Mouse (Mus musculus) inflammation-experienced regulatory T-cells, adult 6 months (primary cell): Measurements from ENCODE around the gene Ckap2l. TPM values are rescaled to one million over a fixed set of nuclear protein-coding genes. Genes with fewer than 3 reads are reported as not detected.

Source experiments
- ATAC-seq: one replicate; pipeline ENCODE4 v1.8.0; 2017
- polyA plus RNA-seq, 3 experiments: library from polyadenylated mRNA; unstranded; fragments of 100-300 nt; shearing (Covaris generic); gene quantifications; one replicate each; pipeline ENCODE4 v1.2.1; 2017

The Ckap2l gene
- polyA plus RNA-seq = 10 to 100 TPM in 1 of 3 experiments, 1 to 10 TPM in 2; 3.2 to 46.2 (median 5.8) TPM

DNA sequence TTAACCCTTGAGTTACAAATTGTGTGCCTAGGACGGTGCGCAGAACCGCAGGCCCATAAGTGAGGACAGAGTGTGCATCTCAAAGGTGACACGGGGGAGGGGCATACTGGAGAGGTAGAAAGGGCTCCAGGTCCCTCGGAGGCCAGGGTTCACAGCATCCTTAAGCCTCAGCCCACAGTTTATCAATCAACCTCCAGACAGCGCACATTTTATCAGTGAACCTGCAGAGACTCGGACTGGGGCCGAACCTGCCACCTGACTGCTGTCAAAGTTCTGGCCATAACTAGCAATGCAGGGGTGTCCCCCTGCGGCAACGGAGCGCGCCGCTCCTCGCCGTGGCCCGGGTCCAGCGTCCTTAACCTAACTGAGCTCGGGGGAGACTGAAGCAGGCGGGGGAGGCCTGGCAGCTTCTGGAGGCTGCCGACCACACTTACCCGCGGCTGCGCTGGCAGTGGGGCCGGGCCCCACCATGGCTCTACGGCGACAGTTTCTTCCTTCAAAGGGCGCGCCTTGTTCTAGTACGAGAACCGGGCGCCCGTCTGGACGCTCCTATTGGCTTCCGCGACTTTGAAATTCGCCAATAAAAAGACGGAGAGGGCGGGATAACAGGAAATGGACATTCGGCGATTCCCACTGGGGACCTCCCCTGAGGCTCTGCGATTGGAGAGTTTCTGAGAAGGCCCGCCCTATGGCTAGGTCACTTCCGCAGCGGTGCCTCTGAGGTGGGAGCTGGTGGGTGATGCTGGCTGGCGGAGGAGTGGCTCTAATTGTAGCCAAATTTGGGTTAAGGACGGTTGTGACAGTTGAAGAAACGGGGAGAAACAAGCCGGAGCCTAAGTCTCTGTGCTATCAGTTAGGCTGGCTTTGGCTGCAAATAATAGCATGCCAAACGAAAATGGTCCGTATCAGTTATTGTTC is at the start of gene Ckap2l:
Gene Ckap2l (minus strand): TSS at position 542 of the 918 bp plus-strand sequence.
- peak; percentile 96 for ATAC-seq

DNA sequence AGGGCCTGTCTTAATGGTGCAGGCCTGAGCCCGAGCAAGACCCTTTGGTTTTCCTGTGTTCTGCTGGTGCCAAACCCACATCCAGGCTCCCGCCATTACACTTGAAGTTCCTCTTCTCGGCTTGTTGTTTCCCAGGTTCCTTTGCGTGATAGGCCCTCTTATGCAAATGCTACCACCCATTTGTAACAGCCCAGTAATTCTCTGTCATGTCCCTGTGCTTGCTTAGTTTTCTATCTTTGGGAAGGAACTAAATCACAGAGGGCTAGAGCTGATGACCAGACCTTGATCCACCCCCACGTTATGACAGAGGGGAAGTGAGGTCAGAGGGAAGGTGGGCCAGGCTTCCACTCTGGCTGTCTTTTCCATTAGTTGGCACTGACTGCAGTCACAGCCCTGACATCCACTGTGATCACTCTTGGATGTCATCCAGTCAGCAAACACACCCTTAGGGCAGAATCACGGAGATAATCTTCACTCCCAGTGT is 41.2 kb upstream of the Ckap2l start:
- no peak for ATAC-seq

DNA sequence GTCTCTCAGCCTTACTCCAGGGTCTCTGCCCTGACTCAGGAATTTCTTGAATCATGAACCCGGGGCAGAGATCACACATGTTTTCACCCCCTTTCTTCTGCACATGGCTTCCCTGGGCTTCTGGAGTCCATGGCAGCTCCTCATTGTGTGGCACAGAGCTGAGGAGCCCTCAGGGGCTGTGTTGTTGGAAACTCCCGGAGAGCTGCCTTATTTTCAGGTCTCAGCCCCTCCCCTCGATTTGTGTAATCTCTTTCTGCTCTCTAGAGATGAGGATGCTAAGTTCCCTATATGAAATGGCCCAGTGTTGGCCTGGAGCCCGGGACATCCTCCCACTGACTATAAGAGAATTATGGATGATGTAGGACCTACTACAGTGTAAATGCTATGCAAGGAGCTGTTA is 36.5 kb upstream of the Ckap2l start:
- ATAC-seq = no peak

DNA sequence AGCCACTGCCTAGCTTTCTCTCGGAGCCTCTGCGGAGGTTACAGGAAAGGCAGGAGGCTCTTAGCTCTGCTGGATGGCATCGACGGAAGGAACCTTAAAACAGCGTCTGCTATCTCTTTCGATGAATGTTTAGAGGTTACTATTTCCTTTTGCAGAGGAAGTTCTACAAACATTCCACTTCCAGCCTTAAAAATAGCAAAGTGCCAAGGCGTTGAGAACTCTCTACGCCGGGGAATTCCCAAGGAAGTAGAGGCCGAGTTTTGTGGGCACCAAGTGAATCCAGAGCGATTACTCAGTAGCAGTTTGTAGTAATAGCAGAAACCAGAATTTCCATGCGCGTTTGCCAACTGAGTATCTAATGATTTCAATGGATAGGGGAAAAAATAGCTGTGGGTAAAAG is 33.5 kb upstream of the Ckap2l start:
- no peak for ATAC-seq

DNA sequence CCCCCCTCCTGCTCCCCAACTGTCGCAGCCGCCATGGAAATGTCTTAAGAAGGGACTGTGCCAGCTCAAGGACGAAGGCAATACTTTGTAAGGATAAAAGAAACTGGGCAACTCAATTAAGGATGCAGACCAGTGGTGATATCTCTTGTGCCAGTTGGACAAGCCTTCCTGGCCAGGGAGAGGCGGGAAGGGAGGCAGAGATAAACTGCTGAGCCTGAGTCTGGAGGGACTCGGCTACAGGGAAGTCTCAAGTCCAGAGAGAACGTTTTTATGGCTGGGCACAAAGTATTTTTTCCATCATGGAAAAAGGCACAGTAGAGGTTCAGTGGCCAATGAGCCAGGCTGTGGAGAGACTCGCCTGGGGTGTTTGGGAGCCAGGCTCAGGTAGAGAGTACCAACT is 33.0 kb upstream of the Ckap2l start:
- ATAC-seq = no peak

DNA sequence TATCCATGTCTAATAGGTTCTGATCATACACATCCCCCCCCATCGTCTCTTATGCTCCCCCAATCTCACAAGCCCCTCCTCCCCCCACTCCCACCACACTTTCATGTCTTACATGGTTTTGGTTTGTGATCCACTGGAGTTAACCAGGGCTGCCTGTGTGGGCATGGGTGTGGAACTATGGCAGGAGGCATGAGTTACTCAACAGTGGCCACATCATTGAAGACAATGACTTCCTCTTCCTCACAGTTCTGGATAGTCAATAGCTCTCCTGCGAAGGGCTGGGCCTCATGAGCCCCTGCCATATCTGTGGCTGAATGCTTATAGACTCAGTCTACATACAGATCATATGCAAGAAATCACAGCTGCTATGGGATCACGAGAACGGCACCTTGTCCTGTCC is 31.2 kb upstream of the Ckap2l start:
- ATAC-seq = no peak

DNA sequence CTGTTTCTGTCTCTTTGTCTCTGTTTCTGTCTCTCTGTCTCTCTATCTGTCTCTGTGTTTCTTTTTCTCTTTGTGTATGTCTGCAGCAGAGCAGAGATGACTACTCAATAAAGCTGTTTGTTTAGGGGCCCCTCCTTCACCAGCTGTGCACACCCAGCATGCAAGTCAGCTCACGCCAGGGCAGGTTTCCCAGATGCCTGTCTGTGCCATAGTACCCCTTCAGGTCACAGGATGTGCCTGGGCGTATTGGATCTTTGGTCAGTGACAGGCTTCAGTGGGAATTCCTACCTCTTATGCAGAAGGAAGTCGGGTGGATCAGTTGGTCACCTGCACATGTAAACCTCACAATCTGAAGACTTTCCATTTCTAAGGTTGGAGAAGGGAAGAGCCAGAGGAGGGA is 27.2 kb upstream of the Ckap2l start:
- no peak for ATAC-seq

DNA sequence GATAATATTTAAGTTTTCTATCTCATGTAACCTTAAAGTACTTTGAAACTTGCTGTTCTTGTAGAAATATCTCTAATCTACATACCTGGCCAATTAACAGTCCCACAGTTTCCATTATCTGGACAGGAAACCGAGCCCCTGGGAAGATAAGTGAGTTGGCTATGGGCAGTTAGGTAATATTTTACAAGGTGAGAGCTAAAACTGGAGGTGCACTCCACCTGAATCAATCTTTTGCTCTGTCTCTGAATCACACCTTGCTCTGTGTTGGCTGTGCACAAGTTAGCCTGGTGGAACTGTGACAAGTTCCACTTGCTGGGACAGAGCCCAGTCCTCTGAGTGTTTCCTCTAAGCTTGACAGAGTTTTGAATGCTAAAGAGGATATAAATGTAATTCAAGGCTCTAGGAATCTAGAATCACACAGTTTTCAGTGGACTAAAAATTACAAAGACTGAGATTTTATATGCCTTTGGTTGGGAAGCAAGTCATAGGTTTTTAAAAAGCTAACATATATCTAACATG is 25.2 kb upstream of the Ckap2l start:
- ATAC-seq = no peak

DNA sequence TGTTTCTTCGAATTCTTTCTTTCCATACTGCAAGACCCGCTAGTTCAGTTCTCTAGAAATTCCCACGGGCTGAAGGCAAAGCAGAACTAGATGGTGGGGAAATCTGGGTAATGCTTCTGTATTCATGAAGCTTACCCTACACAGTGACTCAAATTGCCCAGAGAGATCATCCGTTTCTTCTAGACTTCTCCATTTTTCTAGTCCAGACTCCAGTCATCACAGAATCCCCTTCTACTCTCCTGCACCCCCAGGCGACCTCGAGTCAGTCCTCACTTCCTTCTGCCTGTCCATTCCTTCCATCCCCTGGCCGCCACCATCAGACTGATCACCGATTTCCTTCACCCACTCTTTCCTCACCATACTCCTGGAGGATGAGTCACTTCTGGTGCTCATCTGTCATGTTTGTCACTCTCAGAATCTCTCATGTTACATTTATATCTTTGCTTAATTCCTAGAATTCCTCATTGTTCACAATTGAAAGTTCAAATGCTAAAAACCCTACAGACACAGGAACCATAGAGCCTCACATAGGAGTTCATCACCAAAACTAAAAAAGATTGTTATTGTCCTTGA is 23.1 kb upstream of the Ckap2l start:
- ATAC-seq = no peak

DNA sequence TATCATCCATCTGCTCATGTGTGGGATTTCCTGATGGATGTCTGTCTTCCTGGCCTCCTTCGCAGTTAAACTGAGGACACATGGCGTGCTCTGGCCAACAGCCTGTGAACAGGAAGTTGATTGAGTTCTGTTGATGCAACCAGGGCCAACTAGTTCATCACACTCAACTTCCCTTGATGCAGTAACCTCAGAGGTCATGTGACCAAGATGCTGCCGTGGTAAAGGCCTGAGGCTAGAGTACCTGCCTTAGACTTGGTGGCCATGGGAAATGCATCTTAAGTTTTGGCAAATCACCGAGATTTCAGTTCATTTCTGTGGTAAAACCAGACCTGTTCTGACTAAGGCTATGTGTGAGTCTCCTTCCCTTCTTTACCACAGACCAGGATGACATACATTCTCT is 18.8 kb upstream of the Ckap2l start:
- peak; percentile 60 for ATAC-seq

DNA sequence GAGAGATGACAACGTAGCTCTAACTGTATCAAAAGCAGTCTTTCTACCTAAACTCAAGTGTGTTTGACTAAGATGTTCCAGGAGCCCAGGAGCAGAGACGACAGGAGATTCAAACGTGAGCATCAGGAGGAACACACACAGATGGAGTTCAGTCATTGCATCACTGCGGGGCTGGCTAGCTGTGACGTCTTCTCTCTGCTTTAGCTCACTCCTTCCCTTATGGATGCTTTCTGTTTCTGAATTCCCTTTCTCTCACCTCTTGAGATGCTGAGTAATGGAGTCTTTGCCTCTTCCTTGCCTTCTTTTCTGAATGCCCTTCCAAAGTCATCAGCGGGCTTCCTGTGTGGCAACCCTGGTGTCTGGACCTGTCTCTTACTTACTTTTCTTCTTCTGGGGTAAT is 17.9 kb upstream of the Ckap2l start:
- ATAC-seq = no peak

DNA sequence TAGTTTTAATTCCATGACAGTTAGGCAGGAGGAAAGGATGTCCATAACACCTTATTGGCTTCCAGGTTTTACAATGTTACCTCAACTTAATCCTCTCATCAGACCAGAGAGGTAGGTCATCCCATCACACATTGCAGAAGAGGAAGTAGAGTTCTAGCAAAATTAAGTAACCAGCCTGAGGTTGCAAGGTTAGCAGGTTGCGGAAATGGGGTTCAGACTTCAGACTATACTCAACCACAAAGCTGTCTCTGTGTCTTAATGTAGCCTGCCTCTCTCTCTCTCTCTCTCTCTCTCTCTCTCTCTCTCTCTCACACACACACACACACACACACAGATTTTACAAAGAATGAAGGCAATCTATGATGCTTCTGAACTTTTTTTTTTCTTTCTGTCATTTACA is 16.9 kb upstream of the Ckap2l start:
- peak; percentile 79 for ATAC-seq

DNA sequence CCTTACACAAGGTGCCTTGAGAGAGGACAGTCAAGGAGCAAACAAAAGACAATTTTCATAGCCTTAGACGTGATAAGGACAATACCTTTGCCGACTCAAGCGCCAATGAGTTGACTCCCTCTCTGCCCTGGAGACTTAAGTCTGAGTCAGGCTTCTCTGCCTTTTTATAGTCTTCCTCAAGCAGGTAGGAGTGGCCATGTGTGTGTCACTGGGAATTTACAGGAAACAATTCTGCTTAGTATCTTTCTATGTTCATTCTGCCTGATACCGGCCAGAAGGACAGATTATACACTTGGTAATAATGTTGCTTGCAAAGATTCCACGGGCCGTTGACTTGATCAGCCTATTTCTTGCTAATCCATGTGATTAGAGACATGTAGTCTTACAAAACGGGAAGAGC is 12.8 kb upstream of the Ckap2l start, which contains the start of gene Il1a:
Gene Il1a (minus strand): TSS at position 137 of the 400 bp plus-strand sequence.
- no peak for ATAC-seq

DNA sequence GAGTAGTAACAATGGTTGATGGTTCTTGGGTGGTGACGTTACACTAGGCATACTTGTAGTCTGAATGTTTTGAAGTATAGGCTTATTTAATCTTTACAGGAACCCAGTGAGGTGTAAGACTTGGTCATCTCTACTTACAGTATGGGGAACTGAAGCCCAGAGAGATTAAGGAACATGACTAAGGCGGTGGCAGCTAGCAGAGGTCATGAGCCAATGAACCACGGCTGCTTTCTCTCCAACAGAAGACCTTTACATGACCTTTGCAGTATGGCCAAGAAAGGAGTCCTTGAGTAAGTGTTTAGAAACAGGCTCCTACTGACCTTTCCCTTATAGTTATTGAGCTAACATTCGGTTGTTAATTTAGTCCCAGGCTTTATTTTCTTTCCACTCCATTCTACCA is 9.0 kb upstream of the Ckap2l start:
- ATAC-seq = no peak

DNA sequence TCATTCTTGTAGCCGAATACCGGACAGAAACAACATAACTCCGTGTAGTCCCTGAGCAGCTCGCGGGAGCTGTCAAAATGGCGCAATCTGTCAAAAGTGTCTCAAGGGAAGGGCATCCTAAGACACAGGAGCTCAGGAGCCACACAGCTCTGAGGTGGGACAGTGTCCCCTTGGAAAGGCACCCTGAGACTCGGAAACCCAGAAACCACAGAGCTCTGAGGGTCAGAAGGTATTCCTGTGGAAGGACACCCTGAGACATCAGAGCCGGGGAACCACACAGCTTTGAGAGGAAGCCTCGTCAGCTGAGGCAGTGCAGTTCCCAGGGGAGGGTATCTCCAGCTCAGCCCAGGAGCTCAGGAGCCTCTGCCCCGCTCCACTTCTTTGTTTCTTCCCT is 574 bp upstream of the Ckap2l start:
- ATAC-seq = peak; percentile 22

DNA sequence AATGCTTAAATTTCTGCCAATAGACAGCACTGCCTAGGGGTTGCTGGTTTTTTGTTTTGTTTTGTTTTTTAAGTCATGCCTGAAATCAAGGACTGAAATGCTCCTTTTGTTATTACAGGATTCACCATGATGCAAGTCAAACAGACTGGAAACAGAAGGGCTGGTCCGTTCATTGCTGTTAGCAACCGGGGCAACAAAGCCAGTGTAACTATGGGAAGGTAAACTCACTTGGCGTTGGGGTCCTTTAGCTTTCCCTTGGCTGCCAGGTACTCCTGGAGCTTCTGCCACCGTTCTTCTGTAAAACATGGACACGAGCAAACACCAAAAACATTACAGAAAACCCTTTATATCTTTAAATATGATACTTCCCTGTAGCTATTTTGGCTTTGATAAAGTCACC is 926 bp downstream of the Ckap2l start:
- no peak for ATAC-seq

DNA sequence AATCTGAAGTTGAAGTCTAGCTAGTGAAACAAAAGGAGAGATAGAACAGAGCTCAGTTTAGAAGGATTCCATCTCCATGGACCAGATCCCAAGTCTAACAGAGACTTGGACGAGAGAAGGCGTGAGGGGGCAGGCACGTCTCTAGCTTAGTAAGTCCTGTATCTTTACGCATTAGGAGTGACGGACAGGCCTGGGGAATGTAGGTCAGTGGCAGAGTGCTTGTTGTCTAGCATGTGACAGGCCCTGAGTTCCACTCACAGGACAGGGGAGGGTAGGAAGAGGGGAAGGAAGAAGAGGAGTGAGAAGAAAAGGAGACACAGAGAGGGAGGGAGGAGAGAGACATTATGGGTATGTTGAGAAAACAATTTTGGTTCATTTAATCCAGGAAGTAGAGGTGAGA is 1.9 kb downstream of the Ckap2l start:
- ATAC-seq = no peak

DNA sequence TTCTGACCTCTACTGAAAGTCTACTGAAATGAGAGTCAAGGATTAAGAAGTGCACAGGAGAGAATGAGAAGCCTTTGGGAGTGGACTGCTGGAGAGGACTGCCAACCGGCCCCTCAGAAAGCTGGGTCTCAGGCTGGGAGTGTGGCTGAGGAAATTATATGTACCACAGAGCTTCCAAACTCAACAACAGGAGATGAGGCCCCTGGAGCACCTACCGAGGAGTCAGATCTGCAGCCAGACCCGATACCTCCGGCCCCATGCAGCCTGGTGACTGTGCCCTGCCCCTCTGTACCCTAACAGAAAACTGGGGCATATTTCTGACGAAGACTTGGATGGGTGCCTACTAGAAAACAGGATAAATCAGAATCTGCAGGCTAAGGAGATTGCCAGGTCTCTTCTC is 23.2 kb downstream of the Ckap2l start:
- ATAC-seq = no peak

DNA sequence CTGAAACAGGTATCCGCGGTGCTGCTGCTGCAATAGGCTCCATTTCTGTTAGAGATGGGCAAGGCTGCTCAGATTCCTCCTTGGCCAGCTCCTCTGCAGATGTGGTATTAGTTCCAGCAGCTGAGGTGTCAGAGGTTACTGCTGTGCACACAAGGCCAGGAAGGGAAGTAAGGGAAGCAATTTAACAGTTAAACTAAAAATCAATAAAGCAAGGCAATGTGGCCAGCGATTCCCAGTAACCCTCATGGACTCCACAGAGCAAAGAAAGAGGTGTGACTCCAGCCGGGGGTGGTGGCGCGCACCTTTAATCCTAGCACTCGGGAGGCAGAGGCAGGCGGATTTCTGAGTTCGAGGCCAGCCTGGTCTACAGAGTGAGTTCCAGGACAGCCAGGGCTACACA is 26.4 kb downstream of the Ckap2l start:
- ATAC-seq = no peak

DNA sequence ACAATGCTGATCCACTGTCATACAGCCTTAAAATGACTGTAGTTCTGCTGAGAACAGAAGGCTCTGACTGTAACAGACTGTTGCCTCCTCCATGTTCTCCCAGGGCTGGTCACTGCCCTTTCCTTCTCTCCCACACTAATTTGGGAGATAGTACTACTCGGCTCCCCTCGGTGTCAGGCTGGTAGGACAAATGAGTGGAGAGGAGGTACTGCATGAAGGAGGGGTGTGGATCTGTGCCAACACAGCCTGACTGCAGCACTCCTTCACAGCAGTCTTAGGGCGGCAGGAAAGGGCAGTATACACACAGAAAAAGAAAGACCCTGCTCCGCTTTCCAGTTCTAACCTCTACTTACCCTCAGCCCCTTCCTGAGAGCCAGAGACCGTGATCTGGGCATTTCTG is 27.0 kb downstream of the Ckap2l start:
- ATAC-seq = no peak

DNA sequence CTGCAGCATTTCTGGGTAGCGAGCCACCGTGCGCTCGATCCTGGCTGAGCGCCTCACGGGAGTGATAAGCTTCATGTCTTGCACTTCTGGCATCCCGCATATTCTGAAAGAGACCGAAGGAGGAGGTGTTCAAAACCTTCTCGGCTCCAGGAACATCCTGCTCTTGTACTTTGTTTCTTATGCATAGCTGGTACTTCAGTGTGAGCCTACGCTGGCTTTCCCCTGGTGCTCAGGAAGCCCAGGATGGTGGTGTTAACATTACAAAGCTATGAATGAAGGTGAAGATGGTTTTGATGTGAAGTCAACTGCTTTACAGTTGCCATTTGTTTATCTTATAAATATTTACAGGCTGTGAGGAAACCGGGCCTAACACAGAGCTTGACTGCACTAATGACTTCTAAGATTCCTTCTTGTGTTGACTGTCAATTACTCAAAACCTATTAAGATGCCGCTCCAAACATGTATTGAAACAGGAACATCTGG is 27.8 kb downstream of the Ckap2l start:
- ATAC-seq = no peak

DNA sequence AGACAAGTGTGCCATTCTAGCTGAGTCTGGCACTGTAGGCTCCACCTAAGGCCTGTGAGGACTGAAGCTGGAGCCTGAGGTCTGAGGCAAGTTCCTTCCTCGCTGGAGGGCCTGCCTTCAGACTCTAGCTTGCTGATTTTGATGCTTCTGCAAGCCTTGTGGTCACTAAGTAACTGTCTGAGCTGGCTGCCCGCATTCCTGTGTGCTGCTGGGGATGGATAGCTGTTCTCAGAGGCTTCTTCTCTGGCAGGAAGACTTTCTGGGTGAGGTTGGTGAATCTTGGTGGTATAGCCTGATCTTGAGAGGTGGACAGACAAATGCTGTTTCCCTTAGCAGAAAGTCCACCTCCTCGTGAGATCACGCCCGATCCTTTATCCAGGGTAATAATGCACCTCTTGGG is 29.3 kb downstream of the Ckap2l start:
- ATAC-seq = no peak

DNA sequence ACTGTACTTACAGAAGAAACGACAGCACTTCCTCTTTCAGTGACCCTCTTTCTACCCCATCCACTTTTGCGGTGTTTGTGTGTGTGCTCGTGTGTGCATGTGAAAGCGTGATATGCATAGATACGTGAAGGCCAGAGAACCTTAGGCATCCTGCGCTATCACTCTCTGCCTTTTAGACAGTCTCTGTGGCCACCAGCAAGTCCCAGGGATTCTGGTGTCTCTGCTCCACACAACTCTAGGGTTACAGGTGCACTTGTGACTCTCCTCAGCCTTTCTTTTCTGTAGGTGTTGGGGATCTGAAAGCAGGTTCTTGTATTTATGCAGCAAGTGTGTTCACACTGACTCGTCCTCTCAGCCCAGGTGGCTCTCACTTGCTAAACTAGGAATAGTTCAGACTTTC is 31.7 kb downstream of the Ckap2l start:
- ATAC-seq = no peak

DNA sequence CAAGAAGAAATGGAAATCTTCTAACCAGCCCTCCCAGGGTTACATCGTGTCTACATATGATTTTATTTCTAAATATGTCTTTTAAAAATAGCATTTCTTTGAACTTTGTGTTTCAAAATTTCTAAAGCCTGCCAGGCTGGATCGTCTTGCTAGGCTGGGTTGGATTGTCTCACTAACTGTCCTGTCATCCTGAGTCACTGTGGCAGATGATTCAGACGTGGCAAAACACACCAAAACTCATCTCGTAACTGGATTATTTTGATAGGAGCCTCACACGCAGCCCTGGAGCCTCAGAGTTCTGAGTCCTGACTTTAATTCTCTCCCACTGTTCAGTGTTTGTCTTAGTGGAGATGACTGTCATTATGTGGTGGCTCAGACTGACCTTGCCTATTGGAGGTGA is 33.9 kb downstream of the Ckap2l start:
- ATAC-seq = no peak
